Mouse (Mus musculus) retina, embryonic 14.5 days (tissue): ENCODE results near the gene Creg1.
A peak's percentile ranks its signal among the peaks of the same experiment; 100 is the strongest.

Experiments
- DNase-seq: peaks from one replicate; pipeline ENCODE4 v3.0.0-alpha.2; 2015; ENCODE audit warnings: low spot score

The Creg1 gene

DNA sequence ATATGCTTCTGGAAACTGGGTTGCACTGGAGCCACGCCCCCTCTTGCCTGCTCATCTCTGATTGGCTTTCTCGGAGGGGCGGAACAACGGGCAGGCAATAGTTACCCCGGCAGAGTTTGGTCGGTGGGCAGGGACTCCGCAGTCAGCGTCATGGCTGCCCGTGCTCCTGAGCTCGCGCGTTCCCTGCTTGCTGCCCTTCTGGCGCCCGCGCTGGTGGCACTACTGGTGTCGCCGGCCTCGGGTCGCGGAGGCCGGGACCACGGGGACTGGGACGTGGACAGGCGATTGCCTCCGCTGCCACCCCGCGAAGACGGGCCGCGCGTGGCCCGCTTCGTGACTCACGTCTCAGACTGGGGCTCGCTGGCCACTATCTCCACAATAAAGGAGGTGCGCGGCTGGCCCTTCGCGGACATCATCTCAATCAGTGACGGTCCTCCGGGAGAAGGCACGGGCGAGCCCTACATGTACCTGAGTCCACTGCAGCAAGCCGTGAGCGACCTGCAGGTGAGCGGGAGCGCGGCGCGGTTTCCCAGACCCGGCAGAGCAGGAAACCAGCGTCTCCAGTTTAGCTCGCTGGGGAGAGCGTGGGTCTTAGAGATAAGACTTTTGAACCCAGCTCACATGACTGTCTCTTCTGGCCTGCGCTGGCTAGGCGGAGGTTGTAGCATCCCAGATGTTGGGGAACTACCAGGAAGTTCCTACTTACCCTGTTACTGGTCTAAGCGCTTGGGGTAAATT is at the start of gene Creg1:
Gene Creg1 (plus strand): TSS at position 112 of the 738 bp plus-strand sequence.
- DNase-seq: peak; percentile 95

GRCm38 (mm10) chr1:165713798-165714197 is 49.7 kb upstream of the Creg1 start:
- DNase-seq: no peak

DNA sequence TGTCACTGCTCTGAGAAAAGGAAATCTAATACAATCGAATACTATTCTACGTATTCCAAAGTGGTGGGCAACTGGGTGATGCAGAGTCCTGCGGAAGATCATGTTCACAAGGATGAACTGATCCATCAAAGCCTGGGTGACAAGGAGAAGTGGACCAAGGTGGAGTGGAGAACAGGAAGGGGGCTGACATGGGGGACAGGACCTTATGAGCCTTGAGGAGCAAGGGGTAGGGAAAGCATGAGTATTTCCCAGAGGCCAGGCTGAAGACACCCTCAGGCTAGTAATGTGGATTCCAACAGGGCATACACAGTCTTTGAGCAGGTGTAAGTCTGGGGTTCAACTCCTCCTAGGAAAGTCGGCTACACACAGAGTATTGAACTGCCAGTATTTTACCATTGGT is 47.1 kb upstream of the Creg1 start:
- DNase-seq: no peak

DNA sequence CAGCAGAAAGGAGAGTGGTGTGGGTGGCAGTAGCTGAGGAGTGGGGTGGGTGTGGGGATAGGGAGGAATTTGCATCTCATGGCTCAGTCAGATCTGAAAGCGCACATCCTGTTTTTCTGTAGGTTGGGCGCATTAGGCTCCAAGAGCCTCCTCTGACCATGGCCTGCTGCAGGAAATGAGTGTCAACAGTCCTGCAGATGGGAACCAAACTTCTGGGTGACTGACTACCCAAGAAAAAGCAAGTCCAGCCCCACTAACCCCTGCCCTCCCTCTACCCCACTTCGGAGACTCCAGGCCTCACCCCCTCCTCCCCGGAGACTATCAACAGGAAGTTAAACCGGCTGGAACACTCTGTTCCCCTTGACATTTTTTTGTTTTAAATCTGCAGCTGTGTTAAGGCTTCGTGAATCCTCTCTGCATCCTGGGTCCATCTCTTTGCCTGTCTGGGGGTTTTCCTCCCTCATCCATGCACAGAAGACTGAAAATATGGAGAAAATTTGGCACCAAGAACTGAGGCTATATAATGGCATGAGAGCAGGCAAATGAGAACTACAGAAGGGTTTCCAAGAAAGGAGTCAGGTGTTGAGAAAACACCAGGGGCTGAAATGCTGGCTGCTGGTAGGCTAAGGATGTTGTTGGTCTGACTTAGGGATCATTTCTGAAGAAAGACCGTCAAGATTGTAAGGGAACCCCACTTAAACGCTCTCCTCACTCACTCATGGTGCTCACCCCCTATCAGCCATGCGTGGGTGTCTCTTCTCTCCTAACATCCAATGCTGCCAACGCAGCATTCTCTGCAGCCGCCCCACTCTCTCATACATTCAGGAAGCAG is 45.6 kb upstream of the Creg1 start:
- DNase-seq: no peak

GRCm38 (mm10) chr1:165718543-165719105 is 44.9 kb upstream of the Creg1 start:
- no peak for DNase-seq

GRCm38 (mm10) chr1:165722531-165723123 is 40.9 kb upstream of the Creg1 start:
- DNase-seq: no peak

DNA sequence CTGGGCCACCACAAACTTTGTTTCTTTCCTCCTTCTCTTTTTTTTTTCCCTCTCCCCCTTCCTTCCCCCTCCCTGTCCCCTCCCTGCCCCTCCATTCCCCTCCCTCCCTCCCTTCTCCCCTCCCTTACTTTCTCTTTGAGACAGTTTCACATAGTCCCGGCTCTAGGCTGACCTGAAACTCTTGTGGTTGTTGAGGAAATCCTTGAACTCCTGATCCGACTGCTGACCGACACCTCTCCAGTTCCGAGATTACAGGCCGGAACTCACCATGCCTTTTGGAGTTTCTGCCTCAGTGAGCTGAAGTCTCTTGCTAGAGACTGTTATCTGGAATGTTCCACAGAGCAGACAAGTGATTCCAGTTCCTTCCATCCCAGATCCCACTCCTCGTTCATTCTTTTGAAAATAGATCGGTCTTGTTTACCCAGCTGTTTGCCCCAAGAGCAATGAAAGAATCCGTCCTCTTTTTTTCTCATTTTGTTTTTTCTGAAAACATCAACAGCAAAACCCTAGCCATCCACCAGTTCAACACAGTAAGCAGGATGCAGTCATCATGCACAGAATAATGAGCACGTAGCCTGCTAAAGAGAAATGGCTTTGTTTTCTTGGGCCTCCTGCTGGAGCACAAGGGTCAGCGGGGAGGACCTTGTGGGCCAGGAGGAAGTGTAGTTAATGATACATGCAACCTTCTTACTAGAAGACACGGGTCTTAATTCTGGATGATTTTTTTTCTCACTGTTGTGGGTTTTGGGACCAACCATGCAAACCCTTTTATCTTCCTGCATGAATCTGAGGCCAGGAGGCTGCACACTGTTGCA is 39.1 kb upstream of the Creg1 start:
- no peak for DNase-seq

GRCm38 (mm10) chr1:165725039-165725644 is 38.4 kb upstream of the Creg1 start:
- no peak for DNase-seq

- no peak for DNase-seq
These were observed 36.6 kb upstream of the Creg1 start for GRCm38 (mm10) chr1:165726986-165727385.

DNA sequence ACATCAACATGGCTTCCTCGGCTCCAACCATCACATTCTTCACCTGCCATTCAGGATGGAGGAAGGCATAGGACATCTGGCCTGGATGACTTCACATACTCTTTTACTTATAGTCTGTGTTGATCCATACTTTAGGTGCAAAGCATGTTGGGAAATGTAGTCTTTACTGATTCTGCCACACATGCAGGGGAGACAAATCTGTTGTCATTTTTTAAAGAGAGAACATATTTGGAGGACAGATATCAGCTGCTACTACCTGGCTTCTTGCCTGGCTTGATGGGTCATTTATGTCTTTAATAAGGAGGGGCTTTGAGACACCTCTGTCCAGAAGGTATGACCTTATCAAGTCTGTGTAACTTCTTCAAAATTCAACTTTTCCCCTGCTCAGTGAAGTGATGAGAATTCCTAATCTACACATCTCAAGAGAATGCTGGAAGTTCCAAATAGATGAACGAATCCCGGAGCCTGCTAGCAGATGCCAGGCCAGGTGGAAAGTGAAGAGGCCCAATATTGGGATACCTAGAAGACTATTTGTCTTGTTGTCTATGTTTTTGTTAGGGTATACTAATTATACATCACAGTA is 35.4 kb upstream of the Creg1 start:
- DNase-seq: no peak

DNA sequence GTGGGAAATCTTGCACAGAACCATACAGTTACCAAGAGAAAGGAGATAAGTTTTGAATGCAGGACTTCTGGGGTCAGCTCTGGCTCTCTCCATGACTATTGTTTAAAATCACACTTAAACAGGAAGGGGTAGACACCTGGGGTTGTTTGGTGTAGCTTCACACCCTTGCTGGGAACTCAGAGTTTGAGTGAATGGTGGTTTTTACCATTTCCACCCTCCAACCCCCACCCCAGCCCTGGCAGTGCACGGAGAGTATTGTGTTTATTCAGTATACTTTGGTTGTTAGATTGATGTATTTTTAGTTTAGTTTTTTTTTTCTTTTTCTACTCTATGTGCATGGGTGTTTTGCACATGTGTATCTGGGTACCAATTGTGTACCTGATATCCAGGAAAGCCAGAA is 33.4 kb upstream of the Creg1 start:
- no peak for DNase-seq

DNA sequence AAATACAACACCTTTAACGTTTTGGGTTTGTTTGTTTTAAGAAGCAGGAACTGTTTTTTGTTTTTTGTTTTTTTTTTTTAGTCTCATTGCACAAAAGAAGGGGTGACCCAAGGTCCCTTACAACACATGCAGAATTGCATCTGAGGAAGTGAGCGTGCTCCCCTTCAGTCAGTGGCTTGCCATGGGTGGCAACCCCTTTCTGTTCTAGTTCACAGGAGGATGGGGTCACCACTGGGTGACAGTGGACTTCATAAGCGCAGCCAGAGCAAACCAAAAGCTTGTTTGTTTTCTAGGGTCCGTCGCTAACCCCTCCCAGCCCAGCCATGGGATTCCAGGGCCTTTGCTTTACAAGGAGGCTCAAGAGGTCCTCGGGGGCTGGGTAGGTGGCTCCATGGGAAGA is 32.0 kb upstream of the Creg1 start:
- DNase-seq: no peak

GRCm38 (mm10) chr1:165734840-165735239 is 28.7 kb upstream of the Creg1 start:
- no peak for DNase-seq

- DNase-seq: peak; percentile 96
These were observed 27.4 kb upstream of the Creg1 start for GRCm38 (mm10) chr1:165735826-165736818.

DNA sequence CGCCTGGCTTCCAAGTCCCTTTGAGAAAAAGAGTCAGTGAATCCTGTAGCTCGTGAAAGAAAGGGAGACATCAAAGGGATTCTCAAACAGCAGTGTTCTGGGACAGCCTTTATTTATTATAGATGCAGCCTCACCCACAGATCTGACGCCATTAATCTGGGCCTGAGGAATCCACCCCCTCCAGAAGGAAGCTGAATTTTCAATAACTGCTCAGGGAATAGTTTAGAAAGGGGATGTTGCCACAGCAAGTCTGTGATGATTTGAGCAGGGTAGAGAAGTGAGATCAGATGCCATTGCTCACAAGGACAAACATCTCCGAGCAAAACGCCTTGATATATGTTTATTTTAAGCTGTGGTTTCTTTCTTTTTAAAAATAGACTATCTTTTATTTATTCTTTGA is 26.1 kb upstream of the Creg1 start:
- no peak for DNase-seq

GRCm38 (mm10) chr1:165737867-165738266 is 25.7 kb upstream of the Creg1 start:
- no peak for DNase-seq

DNA sequence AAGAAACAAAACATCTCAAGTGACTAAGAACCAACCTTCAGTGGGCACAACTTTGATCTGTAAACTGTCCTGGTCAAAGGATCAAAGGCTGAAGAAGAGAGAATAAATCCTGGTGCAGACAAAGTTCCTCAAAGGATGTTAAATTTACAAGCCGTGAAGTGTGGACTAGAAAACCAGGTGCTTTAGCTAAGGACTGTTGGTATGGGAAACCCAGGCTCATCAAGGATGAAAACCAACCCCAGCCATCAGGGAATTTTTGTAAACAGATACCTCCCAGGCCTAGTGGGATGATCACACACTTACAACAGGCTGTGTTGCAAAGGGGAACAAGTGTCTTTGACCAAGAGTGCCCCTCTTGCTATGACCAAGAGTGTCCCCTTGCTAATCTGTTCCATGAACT is 24.6 kb upstream of the Creg1 start:
- DNase-seq: no peak

GRCm38 (mm10) chr1:165741989-165742388 is 21.6 kb upstream of the Creg1 start:
- no peak for DNase-seq

GRCm38 (mm10) chr1:165748053-165748452 is 15.5 kb upstream of the Creg1 start:
- no peak for DNase-seq

GRCm38 (mm10) chr1:165751142-165751541 is 12.4 kb upstream of the Creg1 start:
- no peak for DNase-seq
